Mouse (Mus musculus) lung, embryonic 15.5 days (tissue): ENCODE measurements at regions not wholly inside any gene's neighbourhood (a gene's known extent, or its start where the extent isn't known, plus 50 kb on each side); places are given as distances from the start of the nearest gene placed in this dataset.

ENCODE experiments used
- ATAC-seq: fragments of 200-750 bp; cut with Nextera tagmentation; 2 replicates; pipeline ENCODE4 v1.8.0; 2017; ENCODE audit warnings: moderate number of reproducible peaks, borderline replicate concordance; ENCODE audit not compliant: low FRiP score, low TSS enrichment; ENCODE audit errors: extremely low read depth
- H3K27ac ChIP-seq: fragments of 300-500 bp; sonication (generic); 2 replicates; pipeline ENCODE4 v1.5.1; 2015; ENCODE audit warnings: moderate library complexity, mild to moderate bottlenecking, inconsistent platforms
- H3K27me3 ChIP-seq: fragments of 300-500 bp; sonication (generic); 2 replicates; pipeline ENCODE4 v1.6.1; 2015; ENCODE audit warnings: inconsistent platforms
- H3K36me3 ChIP-seq: fragments of 300-500 bp; sonication (generic); 2 replicates; pipeline ENCODE4 v1.6.1; 2015; ENCODE audit warnings: inconsistent platforms
- H3K4me1 ChIP-seq: fragments of 300-500 bp; sonication (generic); 2 replicates; pipeline ENCODE4 v1.6.1; 2015; ENCODE audit warnings: inconsistent platforms
- H3K4me2 ChIP-seq: fragments of 300-500 bp; sonication (generic); 2 replicates; pipeline ENCODE4 v1.6.1; 2015; ENCODE audit warnings: inconsistent platforms, mild to moderate bottlenecking, moderate library complexity
- H3K4me3 ChIP-seq: fragments of 300-500 bp; sonication (generic); 2 replicates; pipeline ENCODE4 v1.5.1; 2015; ENCODE audit warnings: mild to moderate bottlenecking, inconsistent platforms
- H3K9ac ChIP-seq: fragments of 300-500 bp; sonication (generic); 2 replicates; pipeline ENCODE4 v1.6.1; 2015; ENCODE audit warnings: inconsistent platforms
- H3K9me3 ChIP-seq: fragments of 300-500 bp; sonication (generic); 2 replicates; pipeline ENCODE4 v1.6.1; 2016; ENCODE audit warnings: inconsistent platforms
- WGBS: fragments of 180-500 bp; shearing (Covaris S2); methylation state at CpG from one replicate; pipeline ENCODE4 v1.1.7; 2015; 5-methylcytosine and 5-hydroxymethylcytosine counted together

GRCm38 (mm10) chr10:21446641-21447040, 69.5 kb downstream of the Aldh8a1 start:
- no peak overlapping the region for H3K4me2 ChIP-seq
- no peaks in the 10 kb centered on the region for H3K9me3 ChIP-seq
- 56% methylated on average over 12 of the region's 12 CpGs for WGBS
- H3K27me3 ChIP-seq, result no peaks in the 10 kb centered on the region
- H3K36me3 ChIP-seq, result no peaks in the 10 kb centered on the region
- no peak overlapping the region for H3K27ac ChIP-seq
- 0 out of 2 replicates have a peak, but pooled peaks cover 10% of the 10 kb centered on the region for H3K4me1 ChIP-seq
- ATAC-seq, result no peak
- no peak overlapping the region for H3K4me3 ChIP-seq
- no peak overlapping the region for H3K9ac ChIP-seq

- no peak for ATAC-seq
These were observed 71.0 kb downstream of the Aldh8a1 start for GRCm38 (mm10) chr10:21448132-21448531.

GRCm38 (mm10) chr10:21448942-21449341, 71.9 kb downstream of the Aldh8a1 start:
- WGBS, result 55% methylated on average over 5 of the region's 5 CpGs
- no peak overlapping the region for H3K9ac ChIP-seq
- ATAC-seq, result no peak
- H3K4me2 ChIP-seq, result no peak overlapping the region
- H3K27me3 ChIP-seq, result no peaks in the 10 kb centered on the region
- no peak overlapping the region for H3K27ac ChIP-seq
- H3K4me1 ChIP-seq, result 0 out of 2 replicates have a peak, but pooled peaks cover 7% of the 10 kb centered on the region
- no peak overlapping the region for H3K4me3 ChIP-seq
- no peaks in the 10 kb centered on the region for H3K36me3 ChIP-seq
- H3K9me3 ChIP-seq, result no peaks in the 10 kb centered on the region

More at GRCm38 (mm10) chr10:21448132-21448531, 71.0 kb downstream of the Aldh8a1 start:
- Histone ChIP-seq H3K36me3 (no peaks in the 10 kb centered on the region), H3K9ac (no peak overlapping the region), H3K27me3 (no peaks in the 10 kb centered on the region), H3K27ac (no peak overlapping the region), H3K4me2 (no peak overlapping the region), H3K9me3 (no peaks in the 10 kb centered on the region), H3K4me3 (no peak overlapping the region), H3K4me1 (0 out of 2 replicates have a peak, but pooled peaks cover 10% of the 10 kb centered on the region)
- 83% methylated on average over 3 of the region's 3 CpGs for WGBS

- 91% methylated on average over 2 of the region's 2 CpGs for WGBS
- no peak for ATAC-seq
- H3K9ac ChIP-seq, result no peak overlapping the region
- H3K4me1 ChIP-seq, result 0 out of 2 replicates have a peak, but pooled peaks cover 4% of the 10 kb centered on the region
- H3K4me3 ChIP-seq, result no peak overlapping the region
- H3K4me2 ChIP-seq, result no peak overlapping the region
- H3K36me3 ChIP-seq, result no peaks in the 10 kb centered on the region
- H3K9me3 ChIP-seq, result no peaks in the 10 kb centered on the region
- no peak overlapping the region for H3K27ac ChIP-seq
- no peaks in the 10 kb centered on the region for H3K27me3 ChIP-seq
These were observed 75.5 kb downstream of the Aldh8a1 start for GRCm38 (mm10) chr10:21452611-21453010.

GRCm38 (mm10) chr10:21453527-21453926, 76.4 kb downstream of the Aldh8a1 start:
- no peak overlapping the region for H3K9ac ChIP-seq
- WGBS, result 78% methylated on average over 3 of the region's 3 CpGs
- H3K4me2 ChIP-seq, result no peak overlapping the region
- no peak overlapping the region for H3K27ac ChIP-seq
- no peak overlapping the region for H3K4me3 ChIP-seq
- no peaks in the 10 kb centered on the region for H3K36me3 ChIP-seq
- no peaks in the 10 kb centered on the region for H3K27me3 ChIP-seq
- ATAC-seq, result no peak
- H3K4me1 ChIP-seq, result 0 out of 2 replicates have a peak, but pooled peaks cover 4% of the 10 kb centered on the region
- no peaks in the 10 kb centered on the region for H3K9me3 ChIP-seq

GRCm38 (mm10) chr10:21454153-21454552, 77.1 kb downstream of the Aldh8a1 start:
- no peaks in the 10 kb centered on the region for H3K36me3 ChIP-seq
- no peak overlapping the region for H3K9ac ChIP-seq
- no peak for ATAC-seq
- no peaks in the 10 kb centered on the region for H3K9me3 ChIP-seq
- H3K27me3 ChIP-seq, result no peaks in the 10 kb centered on the region
- 91% methylated on average over 5 of the region's 5 CpGs for WGBS
- H3K4me2 ChIP-seq, result no peak overlapping the region
- H3K4me3 ChIP-seq, result no peak overlapping the region
- H3K27ac ChIP-seq, result no peak overlapping the region
- 0 out of 2 replicates have a peak, but pooled peaks cover 4% of the 10 kb centered on the region for H3K4me1 ChIP-seq

- ATAC-seq, result no peak
- 91% methylated on average over 16 of the region's 16 CpGs for WGBS
- Histone ChIP-seq H3K4me1 (0 out of 2 replicates have a peak, but pooled peaks cover 4% of the 10 kb centered on the region), H3K9ac (no peak overlapping the region), H3K4me2 (no peak overlapping the region), H3K27me3 (no peaks in the 10 kb centered on the region), H3K27ac (no peak overlapping the region), H3K9me3 (no peaks in the 10 kb centered on the region), H3K36me3 (no peaks in the 10 kb centered on the region), H3K4me3 (no peak overlapping the region)
These were observed 77.7 kb downstream of the Aldh8a1 start for GRCm38 (mm10) chr10:21454757-21455156.

GRCm38 (mm10) chr10:21455863-21456262, 78.8 kb downstream of the Aldh8a1 start:
- Histone ChIP-seq H3K27ac (no peak overlapping the region), H3K36me3 (no peaks in the 10 kb centered on the region), H3K9me3 (no peaks in the 10 kb centered on the region), H3K4me2 (no peak overlapping the region), H3K9ac (no peak overlapping the region), H3K27me3 (no peaks in the 10 kb centered on the region), H3K4me1 (0 out of 2 replicates have a peak, but pooled peaks cover 4% of the 10 kb centered on the region), H3K4me3 (no peak overlapping the region)
- no peak for ATAC-seq
- 38% methylated on average over 5 of the region's 5 CpGs for WGBS

GRCm38 (mm10) chr10:21456359-21456758, 79.3 kb downstream of the Aldh8a1 start:
- no peaks in the 10 kb centered on the region for H3K9me3 ChIP-seq
- H3K9ac ChIP-seq, result no peak overlapping the region
- no peak overlapping the region for H3K4me3 ChIP-seq
- no peaks in the 10 kb centered on the region for H3K36me3 ChIP-seq
- H3K4me1 ChIP-seq, result 0 out of 2 replicates have a peak, but pooled peaks cover 4% of the 10 kb centered on the region
- H3K27ac ChIP-seq, result no peak overlapping the region
- no peak overlapping the region for H3K4me2 ChIP-seq
- WGBS, result 38% methylated on average over 3 of the region's 3 CpGs
- ATAC-seq, result no peak
- H3K27me3 ChIP-seq, result no peaks in the 10 kb centered on the region

GRCm38 (mm10) chr10:21456991-21457390, 79.9 kb downstream of the Aldh8a1 start:
- H3K9me3 ChIP-seq, result no peaks in the 10 kb centered on the region
- WGBS, result 72% methylated on average over 6 of the region's 6 CpGs
- no peak overlapping the region for H3K27ac ChIP-seq
- H3K9ac ChIP-seq, result no peak overlapping the region
- no peaks in the 10 kb centered on the region for H3K36me3 ChIP-seq
- H3K4me3 ChIP-seq, result no peak overlapping the region
- no peak for ATAC-seq
- no peaks in the 10 kb centered on the region for H3K27me3 ChIP-seq
- 0 out of 2 replicates have a peak, but pooled peaks cover 4% of the 10 kb centered on the region for H3K4me1 ChIP-seq
- no peak overlapping the region for H3K4me2 ChIP-seq

- ATAC-seq, result no peak
- Histone ChIP-seq H3K4me2 (no peak overlapping the region), H3K27ac (no peak overlapping the region), H3K4me1 (0 out of 2 replicates have a peak, but pooled peaks cover 4% of the 10 kb centered on the region), H3K36me3 (no peaks in the 10 kb centered on the region), H3K9ac (no peak overlapping the region), H3K4me3 (no peak overlapping the region), H3K9me3 (no peaks in the 10 kb centered on the region), H3K27me3 (no peaks in the 10 kb centered on the region)
These were observed 81.5 kb downstream of the Aldh8a1 start for GRCm38 (mm10) chr10:21458608-21459007.

- Histone ChIP-seq H3K9me3 (no peaks in the 10 kb centered on the region), H3K4me1 (0 out of 2 replicates have a peak, but pooled peaks cover 4% of the 10 kb centered on the region), H3K36me3 (no peaks in the 10 kb centered on the region), H3K4me3 (no peak overlapping the region), H3K9ac (no peak overlapping the region), H3K27me3 (no peaks in the 10 kb centered on the region), H3K27ac (no peak overlapping the region), H3K4me2 (no peak overlapping the region)
- no peak for ATAC-seq
- WGBS, result 63% methylated on average over 2 of the region's 2 CpGs
These were observed 83.0 kb downstream of the Aldh8a1 start for GRCm38 (mm10) chr10:21460062-21460461.

GRCm38 (mm10) chr10:21462915-21463314, 85.8 kb downstream of the Aldh8a1 start:
- 31% methylated on average over 3 of the region's 3 CpGs for WGBS
- Histone ChIP-seq H3K27me3 (no peaks in the 10 kb centered on the region), H3K4me1 (peaks cover 8% of the 10 kb centered on the region), H3K27ac (no peak overlapping the region), H3K4me3 (no peak overlapping the region), H3K9me3 (no peaks in the 10 kb centered on the region), H3K9ac (no peak overlapping the region), H3K4me2 (no peak overlapping the region), H3K36me3 (no peaks in the 10 kb centered on the region)
- ATAC-seq, result peak; percentile 42; the same call in 1 of the 2 replicates
